Mouse (Mus musculus) cerebellum, adult 18-20 months (tissue): Measurements from ENCODE around the gene Gm7137.
A peak's percentile ranks its signal among the peaks of the same experiment; 100 is the strongest.
"Not testable (repeated sequence)": the region's sequence is repeated elsewhere in the genome, so short reads cannot be mapped to it uniquely, and the experiment has no call there.

ENCODE experiments used
- DNase-seq, 2 experiments: peaks; one replicate each; pipeline ENCODE4 v3.0.0; 2021

Gene Gm7137

GRCm38 (mm10) chr10:77787876-77788275, at the start of gene Gm7137:
Gene Gm7137, minus strand, starts transcription at chr10:77788200.
- DNase-seq = not testable (repeated sequence)

- no peak for DNase-seq
Measured at GRCm38 (mm10) chr10:77835647-77836046, 47.6 kb upstream of the Gm7137 start, which contains the start of gene Krtap10-10. Gene Krtap10-10, plus strand, starts transcription at chr10:77835947.

GRCm38 (mm10) chr10:77826951-77827350, 39.0 kb upstream of the Gm7137 start, which contains the start of gene Krtap10-4:
Gene Krtap10-4, minus strand, starts transcription at chr10:77827095.
- no peak for DNase-seq

GRCm38 (mm10) chr10:77819203-77819602, 31.2 kb upstream of the Gm7137 start:
- DNase-seq = no peak

- DNase-seq = no peak
Measured at GRCm38 (mm10) chr10:77818523-77818922, 30.5 kb upstream of the Gm7137 start.

GRCm38 (mm10) chr10:77815514-77815913, 27.5 kb upstream of the Gm7137 start:
- DNase-seq = no peak

GRCm38 (mm10) chr10:77814382-77814781, 26.4 kb upstream of the Gm7137 start, which contains the start of gene Gm2696:
Gene Gm2696, plus strand, starts transcription at chr10:77814682.
- DNase-seq = no peak

GRCm38 (mm10) chr10:77811743-77812142, 23.7 kb upstream of the Gm7137 start, which contains the start of gene Gm9507:
Gene Gm9507, minus strand, starts transcription at chr10:77811843.
- DNase-seq = no peak

- no peak for DNase-seq
Measured at GRCm38 (mm10) chr10:77804095-77804494, 16.1 kb upstream of the Gm7137 start.

GRCm38 (mm10) chr10:77798921-77799508, 11.0 kb upstream of the Gm7137 start, which contains the start of gene Gm19668:
Gene Gm19668, minus strand, starts transcription at chr10:77799133.
- no peak for DNase-seq

- DNase-seq = peak in 1 of 2 experiments; percentile 10
Measured at GRCm38 (mm10) chr10:77798164-77798920, 10.3 kb upstream of the Gm7137 start.

GRCm38 (mm10) chr10:77797677-77798076, 9.7 kb upstream of the Gm7137 start:
- DNase-seq = no peak

- no peak for DNase-seq
Measured at GRCm38 (mm10) chr10:77794976-77795375, 7.0 kb upstream of the Gm7137 start, which contains the start of gene Gm9639. Gene Gm9639, minus strand, starts transcription at chr10:77795076.

- no peak for DNase-seq
Measured at GRCm38 (mm10) chr10:77788621-77789020, 621 bp upstream of the Gm7137 start.

- not testable (repeated sequence) for DNase-seq
Measured at GRCm38 (mm10) chr10:77783396-77783795, 4.6 kb downstream of the Gm7137 start.

GRCm38 (mm10) chr10:77782442-77782841, 5.6 kb downstream of the Gm7137 start, which contains the start of gene Gm3250:
Gene Gm3250, minus strand, starts transcription at chr10:77782542.
- not testable (repeated sequence) for DNase-seq

GRCm38 (mm10) chr10:77776844-77777243, 11.2 kb downstream of the Gm7137 start, which contains the start of gene Gm7138:
Gene Gm7138, minus strand, starts transcription at chr10:77776944.
- not testable (repeated sequence) for DNase-seq

GRCm38 (mm10) chr10:77772142-77772541, 15.9 kb downstream of the Gm7137 start:
- not testable (repeated sequence) for DNase-seq

GRCm38 (mm10) chr10:77771225-77771624, 16.8 kb downstream of the Gm7137 start, which contains the start of gene Gm3238:
Gene Gm3238, minus strand, starts transcription at chr10:77771325.
- DNase-seq = not testable (repeated sequence)

- DNase-seq = no peak
Measured at GRCm38 (mm10) chr10:77769727-77770126, 18.3 kb downstream of the Gm7137 start.

GRCm38 (mm10) chr10:77759582-77759981, 28.4 kb downstream of the Gm7137 start, which contains the start of gene Gm3233:
Gene Gm3233, minus strand, starts transcription at chr10:77759682.
- DNase-seq = not testable (repeated sequence)

- DNase-seq = no peak
Measured at GRCm38 (mm10) chr10:77753448-77753847, 34.6 kb downstream of the Gm7137 start.

GRCm38 (mm10) chr10:77752312-77752711, 35.7 kb downstream of the Gm7137 start:
- not testable (repeated sequence) for DNase-seq
